Mouse (Mus musculus) layer of hippocampus, adult 9-10 months (tissue): ENCODE data around the gene Arsa.

Source experiments
- DNase-seq: peaks from one replicate; pipeline ENCODE4 v3.0.0; 2022; ENCODE audit warnings: low spot score

The Arsa gene

GRCm38 (mm10) chr15:89494970-89495369 is 17.7 kb upstream of the Arsa start:
- no peak for DNase-seq

- DNase-seq: no peak
These were observed 11.4 kb upstream of the Arsa start for GRCm38 (mm10) chr15:89488611-89489117.

GRCm38 (mm10) chr15:89488182-89488581 is 11.0 kb upstream of the Arsa start:
- no peak for DNase-seq

- no peak for DNase-seq
These were observed 3.4 kb upstream of the Arsa start for GRCm38 (mm10) chr15:89480584-89480983.

- DNase-seq: no peak
These were observed 1.4 kb upstream of the Arsa start for GRCm38 (mm10) chr15:89478622-89479021.

- no peak for DNase-seq
These were observed 581 bp upstream of the Arsa start for GRCm38 (mm10) chr15:89477806-89478205.

GRCm38 (mm10) chr15:89476475-89476815 is 780 bp downstream of the Arsa start:
- DNase-seq: no peak

GRCm38 (mm10) chr15:89475611-89476474 is 1.4 kb downstream of the Arsa start:
- DNase-seq: peak; percentile 81

- no peak for DNase-seq
These were observed 2.0 kb downstream of the Arsa start for GRCm38 (mm10) chr15:89475293-89475600.

GRCm38 (mm10) chr15:89474596-89475292 is 2.5 kb downstream of the Arsa start:
- DNase-seq: no peak

- no peak for DNase-seq
These were observed 3.3 kb downstream of the Arsa start for GRCm38 (mm10) chr15:89473921-89474320.

- no peak for DNase-seq
These were observed 3.9 kb downstream of the Arsa start for GRCm38 (mm10) chr15:89473370-89473769.

- DNase-seq: no peak
These were observed 5.7 kb downstream of the Arsa start for GRCm38 (mm10) chr15:89471476-89471875.

GRCm38 (mm10) chr15:89468577-89468976 is 8.6 kb downstream of the Arsa start:
- no peak for DNase-seq

- no peak for DNase-seq
These were observed 12.2 kb downstream of the Arsa start for GRCm38 (mm10) chr15:89465052-89465451.

- DNase-seq: no peak
These were observed 13.6 kb downstream of the Arsa start for GRCm38 (mm10) chr15:89463334-89464235.

GRCm38 (mm10) chr15:89462176-89462575 is 15.0 kb downstream of the Arsa start:
- no peak for DNase-seq

- no peak for DNase-seq
These were observed 15.9 kb downstream of the Arsa start for GRCm38 (mm10) chr15:89461321-89461720.

- DNase-seq: no peak
These were observed 16.9 kb downstream of the Arsa start for GRCm38 (mm10) chr15:89460298-89460697.

GRCm38 (mm10) chr15:89459821-89460220 is 17.4 kb downstream of the Arsa start:
- no peak for DNase-seq

- no peak for DNase-seq
These were observed 18.3 kb downstream of the Arsa start for GRCm38 (mm10) chr15:89458942-89459341.

- DNase-seq: no peak
These were observed 21.6 kb downstream of the Arsa start for GRCm38 (mm10) chr15:89455642-89456041.
